25 mouse cellular contexts compared by ENCODE assay signal in genomic region chr4:119934901-119935300, GRCm38 (mm10).
DNase-seq lines count a peak whose midpoint lies in the region; ATAC-seq and TF ChIP-seq lines count a peak whose summit lies in the region.
"Had no signal": no experiment of that assay in that cellular context is flagged by ENCODE, and none has a peak within 500 bp of the region (broad histone marks: within the 10 kb centered on the region; RNA-seq: fewer than 3 reads in every experiment).

No protein-coding gene starts in this region.

- no peak for TF ChIP-seq CTCF in forebrain, postnatal 0 days (IDR thresholded peaks at IDR 0.05; ENCODE audit: low read depth)

- H3K4me3 ChIP-seq in forebrain, postnatal 0 days (ENCODE audit: low read depth, low read length) = no peak overlapping the region
- no peak overlapping the region for H3K4me3 ChIP-seq in forebrain, embryonic 14.5 days (ENCODE audit: low read depth, low read length)
- H3K4me3 ChIP-seq: forebrain, embryonic 10.5 days; forebrain, embryonic 13.5 days; heart, adult 2 months; heart, embryonic 10.5 days; heart, embryonic 13.5 days had no signal

- H3K9me3 ChIP-seq in forebrain, postnatal 0 days (ENCODE audit: low read length) = no peaks in the 10 kb centered on the region
- no peaks in the 10 kb centered on the region for H3K9me3 ChIP-seq in forebrain, embryonic 14.5 days (replicated peaks; ENCODE audit: control insufficient read depth, low read length)
- H3K9me3 ChIP-seq: forebrain, embryonic 10.5 days; forebrain, embryonic 13.5 days; heart, embryonic 10.5 days; heart, embryonic 13.5 days had no signal

- H3K27me3 ChIP-seq in forebrain, postnatal 0 days (ENCODE audit: insufficient read depth, low read length) = no peaks in the 10 kb centered on the region
- H3K27me3 ChIP-seq in forebrain, embryonic 14.5 days (replicated peaks; ENCODE audit: control insufficient read depth, insufficient read depth, low read length) = no peaks in the 10 kb centered on the region
- H3K27me3 ChIP-seq: forebrain, embryonic 13.5 days; heart, embryonic 13.5 days had no signal

- H3K9ac ChIP-seq in forebrain, postnatal 0 days = no peak overlapping the region
- no peak overlapping the region for H3K9ac ChIP-seq in forebrain, embryonic 14.5 days (ENCODE audit: low read length)
- H3K9ac ChIP-seq: forebrain, embryonic 13.5 days; heart, embryonic 13.5 days; hindbrain, embryonic 14.5 days had no signal

- DNase-seq in cerebellum, adult 11-12 months = peak; percentile 31
- no peak for DNase-seq in cerebellum, adult 8-10 months
- peak; percentile 66 to 71 for DNase-seq in cerebellum, postnatal 10 days
- DNase-seq in forebrain, postnatal 0 days = peak; percentile 26
- no peak for DNase-seq in forebrain, embryonic 14.5 days (ENCODE audit: low spot score)
- DNase-seq in brain, adult 2 months (ENCODE audit: low read depth, low spot score) = peak; percentile 36
- no peak for DNase-seq in frontal cortex, postnatal 36 days (ENCODE audit: low spot score in 2 of 2)
- DNase-seq: adrenal gland, adult 8-10 months; gastrocnemius, postnatal 10 days; gastrocnemius, postnatal 36 days; heart, adult 2 months; heart, postnatal 14 days; heart, postnatal 4 days; kidney, adult 18-20 months; kidney, adult 9 months had no signal

- peaks cover 4% of the 10 kb centered on the region; the same call in 1 of the 2 replicates for H3K4me1 ChIP-seq in forebrain, postnatal 0 days (ENCODE audit: insufficient read depth)
- peaks cover 18% of the 10 kb centered on the region for H3K4me1 ChIP-seq in forebrain, embryonic 14.5 days (ENCODE audit: control insufficient read depth, insufficient read depth, low read length)

- H3K36me3 ChIP-seq in forebrain, postnatal 0 days (ENCODE audit: insufficient read depth) = no peaks in the 10 kb centered on the region
- H3K36me3 ChIP-seq in forebrain, embryonic 14.5 days (ENCODE audit: control insufficient read depth, insufficient read depth, low read length) = no peaks in the 10 kb centered on the region
- H3K36me3 ChIP-seq: forebrain, embryonic 10.5 days; heart, embryonic 10.5 days; heart, embryonic 13.5 days had no signal

- H3K4me2 ChIP-seq in forebrain, postnatal 0 days (ENCODE audit: low read depth) = no peak overlapping the region
- no peak overlapping the region for H3K4me2 ChIP-seq in forebrain, embryonic 14.5 days (ENCODE audit: low read length)
- H3K4me2 ChIP-seq: forebrain, embryonic 13.5 days; heart, embryonic 13.5 days; hindbrain, embryonic 14.5 days had no signal

- no peak overlapping the region for H3K27ac ChIP-seq in forebrain, postnatal 0 days (ENCODE audit: low read depth, low read length)
- H3K27ac ChIP-seq in forebrain, embryonic 14.5 days (ENCODE audit: low read depth, low read length) = no peak overlapping the region
- H3K27ac ChIP-seq: forebrain, embryonic 10.5 days; forebrain, embryonic 13.5 days; heart, adult 2 months; heart, embryonic 10.5 days; heart, embryonic 13.5 days; hindbrain, embryonic 14.5 days; hindbrain, postnatal 0 days had no signal

- 69% methylated on average over 4 of the region's 4 CpGs for WGBS in forebrain, postnatal 0 days
- 85% methylated on average over 4 of the region's 4 CpGs for WGBS in forebrain, embryonic 14.5 days

- no peak for ATAC-seq in cerebellum, adult (ENCODE audit: insufficient number of reproducible peaks, low FRiP score, low TSS enrichment)
- no peak for ATAC-seq in forebrain, postnatal 0 days
- ATAC-seq in forebrain, embryonic 14.5 days = no peak
- ATAC-seq: CD4-positive, CD25-positive, alpha-beta regulatory T cell, adult 4 months; forebrain, embryonic 13.5 days; hindbrain, postnatal 0 days; inflammation-experienced regulatory T-cells, adult 6 months; intestine, embryonic 16.5 days had no signal

Comparison
In these comparisons a context has a peak if more than half of its experiments do, and no peak if none do; other contexts are left out.
1. DNase-seq: peak in cerebellum, adult 11-12 months (single experiment), cerebellum, postnatal 10 days (2 of 2), forebrain, postnatal 0 days (single experiment) and brain, adult 2 months (single experiment); none in cerebellum, adult 8-10 months (single experiment), forebrain, embryonic 14.5 days (single experiment) and frontal cortex, postnatal 36 days (0 of 2).